Mouse (Mus musculus) myocyte (in vitro differentiated cells): Measurements from ENCODE around the gene Zfp39. TPM values are rescaled to one million over a fixed set of nuclear protein-coding genes. Genes with fewer than 3 reads are reported as not detected.
A peak's percentile ranks its signal among the peaks of the same experiment; 100 is the strongest.

Experiments used
- H3K27me3 ChIP-seq: one replicate; pipeline ENCODE4 v1.6.1; 2011; ENCODE audit not compliant: control insufficient read depth, insufficient read depth, insufficient read length
- H3K36me3 ChIP-seq: one replicate; pipeline ENCODE4 v1.6.1; 2011; ENCODE audit not compliant: control insufficient read depth, insufficient read depth
- H3K4me2 ChIP-seq: one replicate; pipeline ENCODE4 v1.6.1; 2011; ENCODE audit warnings: low read depth, control low read depth
- H3K4me3 ChIP-seq: one replicate; pipeline ENCODE4 v1.5.1; 2011; ENCODE audit warnings: mild to moderate bottlenecking, control low read depth, moderate library complexity
- H3K79me2 ChIP-seq: one replicate; pipeline ENCODE4 v1.6.1; 2011; ENCODE audit not compliant: control insufficient read depth, insufficient read depth
- H3ac ChIP-seq: one replicate; pipeline ENCODE4 v1.6.1; 2011; ENCODE audit not compliant: control insufficient read depth, insufficient read length
- CEBPB ChIP-seq: IDR thresholded peaks from 2 replicates; pipeline ENCODE4 v1.6.1; 2011; ENCODE audit warnings: mild to moderate bottlenecking, moderate library complexity; ENCODE audit not compliant: poor library complexity, insufficient read depth, severe bottlenecking
- E2F4 ChIP-seq: IDR thresholded peaks from one replicate; pipeline ENCODE4 v1.6.1; 2011; ENCODE audit warnings: mild to moderate bottlenecking, control low read depth, moderate library complexity; ENCODE audit not compliant: insufficient read depth
- MAX ChIP-seq: IDR thresholded peaks from one replicate; pipeline ENCODE4 v1.6.1; 2011; ENCODE audit warnings: low read depth, mild to moderate bottlenecking, control low read depth
- MYOD1 ChIP-seq, 3 experiments: IDR thresholded peaks; one replicate each; pipeline ENCODE4 v1.6.1; 2011; ENCODE audit warnings: control low read depth in 2 of 3, low read depth in 2 of 3, mild to moderate bottlenecking in 2 of 3, moderate library complexity in 1 of 3; ENCODE audit not compliant: insufficient read length in 2 of 3, control insufficient read depth in 1 of 3
- MYOG ChIP-seq, 3 experiments: IDR thresholded peaks; one replicate each; pipeline ENCODE4 v1.6.1; 2011; ENCODE audit warnings: control low read depth in 2 of 3, low read depth in 2 of 3, mild to moderate bottlenecking in 2 of 3; ENCODE audit not compliant: insufficient read length in 2 of 3, control insufficient read depth in 1 of 3, insufficient read depth in 1 of 3
- POLR2A ChIP-seq: IDR thresholded peaks from one replicate; pipeline ENCODE4 v1.6.1; 2011; ENCODE audit warnings: low read depth, mild to moderate bottlenecking, control low read depth, moderate library complexity; ENCODE audit not compliant: insufficient read length
- POLR2AphosphoS2 ChIP-seq: IDR thresholded peaks from one replicate; pipeline ENCODE4 v1.6.1; 2011; ENCODE audit warnings: low read depth, control low read depth; ENCODE audit not compliant: insufficient read length
- REST ChIP-seq: IDR thresholded peaks from one replicate; pipeline ENCODE4 v1.6.1; 2011; ENCODE audit warnings: mild to moderate bottlenecking, control low read depth, moderate library complexity; ENCODE audit not compliant: insufficient read depth, insufficient read length
- SRF ChIP-seq: IDR thresholded peaks from one replicate; pipeline ENCODE4 v1.6.1; 2011; ENCODE audit warnings: low read depth; ENCODE audit not compliant: control insufficient read depth, insufficient read length
- TCF12 ChIP-seq: IDR thresholded peaks from one replicate; pipeline ENCODE4 v1.6.1; 2011; ENCODE audit warnings: mild to moderate bottlenecking, control low read depth; ENCODE audit not compliant: poor library complexity, insufficient read depth, severe bottlenecking
- TCF3 ChIP-seq: IDR thresholded peaks from one replicate; pipeline ENCODE4 v1.6.1; 2011; ENCODE audit warnings: low read depth, control low read depth; ENCODE audit not compliant: insufficient read length
- USF1 ChIP-seq: IDR thresholded peaks from one replicate; pipeline ENCODE4 v1.6.1; 2011; ENCODE audit warnings: low read depth, mild to moderate bottlenecking, control low read depth, moderate library complexity
- polyA plus RNA-seq: library from polyadenylated mRNA; unstranded; fragments of >200 nt; fragmentation: generic; extraction: Trizol; gene quantifications from one replicate; pipeline ENCODE4 v1.2.1, GENCODE M21; 2012; ENCODE audit warnings: missing spikeins

Zfp39 gene
- polyA plus RNA-seq, 1 experiment = 0.96 TPM

GRCm38 (mm10) chr11:58917745-58918366 lies 13.8 kb upstream of the Zfp39 start, which contains the start of gene Btnl10:
Gene Btnl10, plus strand, starts transcription at chr11:58917908.
- Histone ChIP-seq H3K4me3 (no peak within 1 kb of the TSS), H3K27me3 (peaks cover 20% of the 10 kb centered on the region), H3ac (no peak within 1 kb of the TSS), H3K4me2 (no peak within 1 kb of the TSS), H3K36me3 (no peaks in the 10 kb centered on the region), H3K79me2 (no peaks in the 10 kb centered on the region)
- TF ChIP-seq TCF12 = no peak

DNA sequence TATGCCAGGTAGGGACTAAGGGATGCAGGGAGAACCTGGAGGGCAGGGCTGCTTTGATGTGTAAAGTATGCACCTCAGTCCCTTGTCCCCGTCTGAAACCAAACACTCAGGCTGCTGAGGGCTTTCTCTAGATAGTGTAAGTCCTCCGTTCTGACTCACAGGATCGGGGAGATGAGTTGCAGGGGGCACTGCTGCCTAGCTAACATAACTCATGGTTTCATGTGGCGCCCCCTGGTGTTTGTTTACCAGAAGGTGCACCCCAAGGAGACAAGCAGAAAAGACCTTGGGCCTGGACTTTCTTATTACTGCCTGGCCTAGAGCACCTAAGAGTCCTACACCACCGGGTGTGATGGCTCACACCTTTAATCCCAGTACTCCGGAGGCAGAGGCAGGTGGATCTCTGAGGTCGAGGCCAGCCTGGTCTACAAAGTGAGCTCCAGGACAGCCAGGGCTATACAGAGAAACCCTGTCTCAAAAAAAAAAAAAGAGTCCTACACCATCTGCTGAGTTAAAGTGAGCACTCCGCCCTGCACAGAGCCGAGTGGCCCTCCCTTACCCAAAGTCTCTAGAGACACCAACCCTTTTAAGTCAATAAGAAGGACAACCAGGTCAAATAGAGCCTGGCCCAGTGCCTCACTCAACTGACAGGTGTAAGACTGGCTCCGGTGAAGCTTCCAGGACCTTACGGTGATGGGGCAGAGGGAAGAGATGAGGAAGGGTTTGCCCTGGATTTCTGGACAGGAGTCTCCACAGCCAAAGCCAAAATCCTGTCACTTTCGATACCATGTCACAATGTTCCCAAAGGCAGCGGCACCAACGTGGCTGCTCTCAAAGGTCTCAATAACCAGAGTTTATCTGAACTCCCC lies 13.1 kb upstream of the Zfp39 start:
- Histone ChIP-seq H3K4me2 (no peak overlapping the region), H3ac (no peak overlapping the region), H3K4me3 (no peak overlapping the region), H3K27me3 (peaks cover 14% of the 10 kb centered on the region), H3K36me3 (no peaks in the 10 kb centered on the region), H3K79me2 (no peaks in the 10 kb centered on the region)
- TF ChIP-seq MAX = no peak
- no peak for TF ChIP-seq POLR2A
- TF ChIP-seq E2F4 = no peak

DNA sequence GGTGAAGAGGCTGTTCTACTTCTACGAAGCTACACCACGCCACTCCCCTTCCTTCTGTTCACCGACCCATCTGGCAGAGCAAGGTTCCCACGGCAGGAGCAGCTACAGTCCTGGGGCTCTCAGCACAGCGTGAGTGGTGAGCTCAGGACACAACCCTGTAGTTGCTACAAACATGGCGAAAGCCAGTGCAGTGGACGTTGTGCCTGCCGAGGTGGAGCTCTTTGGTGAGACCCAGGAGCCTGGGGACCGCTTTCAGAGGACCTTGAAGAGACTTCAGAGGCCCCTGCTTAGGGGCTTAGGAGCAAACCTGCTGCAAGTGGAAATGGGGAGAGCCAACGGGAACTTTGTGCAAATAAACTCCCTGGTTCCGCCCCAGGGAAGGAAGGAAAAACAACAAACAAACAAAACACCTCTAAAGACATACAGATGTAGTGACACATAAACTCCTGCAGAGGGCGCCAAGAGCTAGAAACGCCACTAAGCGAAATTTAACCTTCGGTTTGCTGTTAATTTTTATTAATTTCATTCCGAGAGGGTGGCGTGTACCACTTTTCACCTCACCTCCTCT lies 10.5 kb upstream of the Zfp39 start:
- no peaks in the 10 kb centered on the region for H3K79me2 ChIP-seq
- H3ac ChIP-seq = no peak overlapping the region
- peak overlapping the region; percentile 71 for H3K4me2 ChIP-seq
- H3K4me3 ChIP-seq = no peak overlapping the region
- H3K27me3 ChIP-seq = peaks cover 3% of the 10 kb centered on the region
- TF ChIP-seq TCF3 (no peak), SRF (no peak), REST (no peak), CEBPB (no peak), USF1 (no peak), POLR2A (no peak), MAX (no peak), MYOG (IDR thresholded peaks at IDR 0.05; ENCODE audit: control insufficient read depth in 1 of 3, insufficient read depth in 1 of 3, insufficient read length in 2 of 3, low read depth in 2 of 3) (no peak), TCF12 (no peak), E2F4 (no peak)
- no peaks in the 10 kb centered on the region for H3K36me3 ChIP-seq

DNA sequence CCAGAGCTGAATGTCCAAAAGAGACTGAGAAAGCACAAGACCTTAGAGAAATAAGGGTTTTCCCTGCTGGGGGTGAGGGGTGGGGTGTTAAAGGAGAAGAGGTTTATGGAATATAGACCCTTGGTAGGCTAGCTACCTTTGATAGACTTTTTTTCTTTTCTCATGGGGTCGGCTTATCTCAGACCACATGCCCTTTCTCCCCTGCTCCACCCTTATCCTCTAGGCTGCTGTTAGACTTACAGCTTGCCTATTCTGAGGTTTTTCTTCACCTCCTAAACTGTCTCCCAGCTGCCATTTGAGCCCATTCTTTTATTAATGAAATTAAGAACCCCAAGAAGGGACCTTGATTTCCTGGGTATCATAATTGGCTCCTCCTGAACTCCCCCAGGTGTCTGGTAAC lies 9.8 kb upstream of the Zfp39 start:
- no peak overlapping the region for H3K4me2 ChIP-seq
- no peaks in the 10 kb centered on the region for H3K79me2 ChIP-seq
- H3K4me3 ChIP-seq = no peak overlapping the region
- H3K27me3 ChIP-seq = no peaks in the 10 kb centered on the region
- no peak overlapping the region for H3ac ChIP-seq
- H3K36me3 ChIP-seq = no peaks in the 10 kb centered on the region
- no peak for TF ChIP-seq REST
- TF ChIP-seq TCF3 = no peak
- no peak for TF ChIP-seq TCF12
- no peak for TF ChIP-seq E2F4
- TF ChIP-seq CEBPB = no peak
- TF ChIP-seq MAX = no peak
- no peak for TF ChIP-seq MYOD1 (IDR thresholded peaks at IDR 0.05; ENCODE audit: control insufficient read depth in 1 of 3, insufficient read length in 2 of 3, low read depth in 2 of 3)
- TF ChIP-seq POLR2AphosphoS2 = no peak
- no peak for TF ChIP-seq SRF

DNA sequence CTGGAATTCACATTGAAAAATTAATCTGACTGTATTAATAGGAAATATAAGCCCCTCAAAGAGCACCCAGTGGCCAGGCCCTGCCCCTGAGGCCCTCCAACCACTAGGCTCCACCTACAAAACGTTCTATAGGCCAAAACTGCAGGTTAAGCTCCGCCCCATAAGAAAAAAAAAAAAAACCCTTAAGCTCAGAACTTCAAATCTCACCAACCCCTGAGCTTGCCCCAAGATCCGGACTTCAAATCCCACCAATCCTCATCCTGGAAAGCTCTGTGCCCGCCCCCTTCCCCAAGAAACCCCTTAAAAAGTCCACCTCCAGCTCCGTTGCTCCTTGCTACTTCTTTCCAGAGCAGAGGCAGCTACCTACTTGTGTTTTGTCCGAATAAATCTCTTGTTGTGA lies 813 bp upstream of the Zfp39 start:
- TF ChIP-seq E2F4 (no peak), MYOD1 (IDR thresholded peaks at IDR 0.05; ENCODE audit: control insufficient read depth in 1 of 3, insufficient read length in 2 of 3, low read depth in 2 of 3) (no peak), POLR2AphosphoS2 (no peak), TCF12 (no peak), CEBPB (no peak), TCF3 (no peak), SRF (no peak), REST (no peak), MYOG (IDR thresholded peaks at IDR 0.05; ENCODE audit: control insufficient read depth in 1 of 3, insufficient read depth in 1 of 3, insufficient read length in 2 of 3, low read depth in 2 of 3) (no peak), POLR2A (no peak), MAX (no peak), USF1 (no peak)
- H3K27me3 ChIP-seq = no peaks in the 10 kb centered on the region
- H3K4me3 ChIP-seq = peak overlapping the region; percentile 60
- no peak overlapping the region for H3ac ChIP-seq
- H3K79me2 ChIP-seq = peaks cover 8% of the 10 kb centered on the region
- no peaks in the 10 kb centered on the region for H3K36me3 ChIP-seq
- peak overlapping the region; percentile 98 for H3K4me2 ChIP-seq
